Mouse (Mus musculus) intestine, postnatal 0 days (tissue): ENCODE measurements around the gene Zswim8. TPM values are rescaled to one million over a fixed set of nuclear protein-coding genes. Genes with fewer than 3 reads are reported as not detected.

ENCODE experiments used
- ATAC-seq: fragments of 200-750 bp; cut with Nextera tagmentation; 2 replicates; pipeline ENCODE4 v1.8.0; 2017; ENCODE audit warnings: mild to moderate bottlenecking, moderate TSS enrichment, moderate library complexity
- H3K27ac ChIP-seq: fragments of 300-500 bp; sonication (generic); 2 replicates; pipeline ENCODE4 v1.5.1; 2014; ENCODE audit warnings: mild to moderate bottlenecking, low read depth, low read length, moderate library complexity
- H3K27me3 ChIP-seq: fragments of 300-500 bp; sonication (generic); replicated peaks from 2 replicates; pipeline ENCODE4 v1.6.1; 2014; ENCODE audit warnings: low read length, mixed read lengths; ENCODE audit not compliant: control insufficient read depth, insufficient read depth
- H3K36me3 ChIP-seq: fragments of 300-500 bp; sonication (generic); 2 replicates; pipeline ENCODE4 v1.6.1; 2014; ENCODE audit warnings: mild to moderate bottlenecking, moderate library complexity; ENCODE audit not compliant: control insufficient read depth, insufficient read depth
- H3K4me1 ChIP-seq: fragments of 300-500 bp; sonication (generic); replicated peaks from 2 replicates; pipeline ENCODE4 v1.6.1; 2014; ENCODE audit warnings: antibody characterized with exemption, low read length, mixed read lengths; ENCODE audit not compliant: control insufficient read depth, insufficient read depth
- H3K4me2 ChIP-seq: fragments of 300-500 bp; sonication (generic); replicated peaks from 2 replicates; pipeline ENCODE4 v1.6.1; 2014; ENCODE audit warnings: low read depth, mild to moderate bottlenecking, moderate library complexity
- H3K4me3 ChIP-seq: fragments of 300-500 bp; sonication (generic); 2 replicates; pipeline ENCODE4 v1.5.1; 2014; ENCODE audit warnings: low read depth, low read length
- H3K9ac ChIP-seq: fragments of 300-500 bp; sonication (generic); 2 replicates; pipeline ENCODE4 v1.6.1; 2014; ENCODE audit warnings: mild to moderate bottlenecking, low read depth, low read length
- H3K9me3 ChIP-seq: fragments of 300-500 bp; sonication (generic); 2 replicates; pipeline ENCODE4 v1.6.1; 2016; ENCODE audit warnings: mixed run types; ENCODE audit not compliant: control insufficient read depth
- CTCF ChIP-seq: sonication (generic); IDR thresholded peaks from 2 replicates; pipeline ENCODE4 v1.5.1; 2016; ENCODE audit warnings: low read depth, mild to moderate bottlenecking, control low read depth, antibody characterized with exemption, moderate library complexity
- WGBS: fragments of 180-500 bp; shearing (Covaris S2); extraction: QIAGEN DNeasy Blood & Tissue Kit; methylation state at CpG from one replicate; pipeline ENCODE4 v1.1.7; 2014; 5-methylcytosine and 5-hydroxymethylcytosine counted together
- polyA plus RNA-seq: library from polyadenylated mRNA; unstranded; fragments of >200 nt; fragmentation: Nextera tagmentation; extraction: Ambion mirVana; gene quantifications from 2 replicates; pipeline ENCODE4 v1.2.1, GENCODE M21; 2015

Zswim8 gene
- polyA plus RNA-seq, 1 experiment from 2014 or later, result 15.0 TPM

DNA sequence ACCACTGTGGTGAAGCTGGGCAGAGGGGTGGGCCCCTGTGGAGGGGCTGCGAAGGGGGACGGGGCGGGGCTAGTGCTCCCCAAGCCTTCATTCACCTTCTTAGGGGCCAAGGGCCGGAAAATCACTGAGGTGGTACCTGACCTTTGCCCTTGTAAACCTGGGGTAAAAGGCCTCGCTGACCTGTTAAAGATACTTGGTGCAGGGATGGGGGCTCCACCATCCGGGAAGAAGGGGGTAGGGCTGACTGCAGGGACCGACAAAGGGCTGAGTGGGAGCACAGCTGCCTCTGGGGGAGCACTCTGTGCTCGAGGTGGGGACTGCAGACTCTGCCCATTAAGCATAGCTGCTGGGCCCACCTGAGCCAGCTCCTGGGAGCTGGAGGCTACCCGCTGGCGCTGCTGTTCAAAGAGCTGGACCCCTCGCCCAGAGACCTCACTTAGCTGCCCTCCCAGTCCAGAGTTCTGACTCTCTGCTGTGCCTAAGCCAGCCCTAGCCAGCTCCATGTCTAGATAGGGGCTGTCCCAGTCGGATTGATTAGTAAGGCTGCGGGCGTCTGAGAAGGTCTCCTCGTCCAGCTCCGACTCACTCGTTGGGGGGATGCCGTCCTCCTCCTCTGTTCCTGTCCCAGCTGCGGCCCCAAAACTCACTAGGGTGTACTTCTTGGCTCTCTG is 45.6 kb upstream of the Zswim8 start:
- Histone ChIP-seq H3K4me3 (peak overlapping the region; percentile 66), H3K4me1 (peaks cover 8% of the 10 kb centered on the region), H3K27me3 (0 out of 2 replicates have a peak, but pooled peaks cover 5% of the 10 kb centered on the region), H3K4me2 (peak overlapping the region; percentile 96), H3K36me3 (no peaks in the 10 kb centered on the region), H3K9me3 (no peaks in the 10 kb centered on the region), H3K27ac (peak overlapping the region; percentile 88), H3K9ac (peak overlapping the region; percentile 68)
- no peak for TF ChIP-seq CTCF
- WGBS, result 30% methylated on average over 16 of the region's 19 CpGs
- ATAC-seq, result peak; percentile 15; the same call in 1 of the 2 replicates

GRCm38 (mm10) chr14:20662740-20663139 is 44.6 kb upstream of the Zswim8 start:
- no peak for ATAC-seq
- no peaks in the 10 kb centered on the region for H3K9me3 ChIP-seq
- H3K4me1 ChIP-seq, result peaks cover 8% of the 10 kb centered on the region
- H3K4me2 ChIP-seq, result no peak overlapping the region
- TF ChIP-seq CTCF, result no peak
- WGBS, result 86% methylated on average over 3 of the region's 3 CpGs
- 0 out of 2 replicates have a peak, but pooled peaks cover 5% of the 10 kb centered on the region for H3K27me3 ChIP-seq
- no peak overlapping the region for H3K27ac ChIP-seq
- no peak overlapping the region for H3K9ac ChIP-seq
- H3K36me3 ChIP-seq, result no peaks in the 10 kb centered on the region
- no peak overlapping the region for H3K4me3 ChIP-seq

GRCm38 (mm10) chr14:20663601-20664000 is 43.8 kb upstream of the Zswim8 start:
- WGBS, result 65% methylated on average over 2 of the region's 2 CpGs
- H3K27me3 ChIP-seq, result 0 out of 2 replicates have a peak, but pooled peaks cover 5% of the 10 kb centered on the region
- no peak overlapping the region for H3K9ac ChIP-seq
- no peak overlapping the region for H3K4me2 ChIP-seq
- H3K36me3 ChIP-seq, result no peaks in the 10 kb centered on the region
- no peaks in the 10 kb centered on the region for H3K9me3 ChIP-seq
- no peak for TF ChIP-seq CTCF
- no peak overlapping the region for H3K27ac ChIP-seq
- no peak overlapping the region for H3K4me3 ChIP-seq
- no peak for ATAC-seq
- H3K4me1 ChIP-seq, result peaks cover 8% of the 10 kb centered on the region

- TF ChIP-seq CTCF, result no peak
- ATAC-seq, result no peak
- no peak overlapping the region for H3K27ac ChIP-seq
- no peak overlapping the region for H3K9ac ChIP-seq
- no peak overlapping the region for H3K4me2 ChIP-seq
- peaks cover 8% of the 10 kb centered on the region for H3K4me1 ChIP-seq
- no peak overlapping the region for H3K4me3 ChIP-seq
- 0 out of 2 replicates have a peak, but pooled peaks cover 5% of the 10 kb centered on the region for H3K27me3 ChIP-seq
- no peaks in the 10 kb centered on the region for H3K36me3 ChIP-seq
- H3K9me3 ChIP-seq, result no peaks in the 10 kb centered on the region
- WGBS, result 57% methylated on average over 3 of the region's 3 CpGs
Measured at GRCm38 (mm10) chr14:20664436-20664835, 42.9 kb upstream of the Zswim8 start.

DNA sequence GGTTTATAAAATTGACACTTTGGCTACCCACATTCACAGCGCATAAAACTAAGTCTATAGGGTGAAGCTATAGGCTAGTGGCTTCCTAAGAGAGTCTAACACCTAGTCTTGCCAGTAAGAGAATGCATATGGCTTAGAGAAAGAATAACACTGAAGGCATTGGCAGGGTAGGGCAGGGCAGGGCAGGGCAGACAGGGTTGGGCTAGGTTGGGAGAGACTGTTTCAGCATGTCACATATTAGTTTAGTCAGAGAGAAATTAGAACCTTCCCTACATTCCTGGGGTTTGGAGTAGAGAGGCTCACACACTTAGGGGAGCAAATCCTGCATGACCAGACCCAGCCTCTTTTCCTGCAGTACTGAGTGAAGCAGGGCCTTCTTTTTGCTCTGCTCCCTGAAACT is 39.9 kb upstream of the Zswim8 start:
- H3K4me2 ChIP-seq, result no peak overlapping the region
- no peaks in the 10 kb centered on the region for H3K9me3 ChIP-seq
- H3K4me3 ChIP-seq, result no peak overlapping the region
- H3K9ac ChIP-seq, result peak overlapping the region; percentile 22; the same call in 1 of the 2 replicates
- 78% methylated on average over 1 of the region's 1 CpGs for WGBS
- no peak for TF ChIP-seq CTCF
- H3K4me1 ChIP-seq, result no peaks in the 10 kb centered on the region
- ATAC-seq, result no peak
- no peaks in the 10 kb centered on the region for H3K36me3 ChIP-seq
- H3K27me3 ChIP-seq, result 0 out of 2 replicates have a peak, but pooled peaks cover under 1% of the 10 kb centered on the region
- H3K27ac ChIP-seq, result peak overlapping the region; percentile 76; the same call in 1 of the 2 replicates

DNA sequence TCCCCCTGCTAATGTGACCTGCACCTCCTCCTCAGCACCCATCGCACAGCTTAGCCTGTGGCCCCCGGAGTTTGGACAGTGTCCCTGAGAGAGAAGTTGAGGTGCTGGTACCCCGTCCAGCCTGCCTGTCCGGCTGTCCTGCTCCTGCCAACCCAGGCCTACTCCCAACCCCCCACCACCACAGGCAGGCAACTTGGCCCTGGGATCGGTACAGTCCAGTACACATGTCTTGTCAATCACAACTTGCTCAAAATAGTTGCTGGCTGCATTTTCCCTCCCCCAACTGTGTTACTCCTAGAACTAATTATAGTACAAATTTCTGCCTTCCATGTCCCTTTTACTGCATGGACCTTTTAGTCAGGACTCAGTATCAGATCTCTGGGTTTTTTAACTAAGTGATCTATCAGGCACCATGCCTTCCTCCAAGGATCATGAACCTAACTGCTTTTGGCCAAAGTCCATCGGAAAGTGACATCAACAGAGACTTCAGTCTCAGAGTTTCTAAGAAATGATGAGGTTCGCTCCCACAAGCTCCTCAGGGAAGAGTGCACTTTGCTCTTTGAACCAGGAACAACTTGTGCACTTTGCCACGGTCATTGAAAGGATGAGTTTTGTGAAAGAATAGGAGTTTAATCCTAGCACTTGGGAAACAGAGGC is 39.1 kb upstream of the Zswim8 start, which contains the start of gene Synpo2l:
Gene Synpo2l (minus strand): TSS at position 201 of the 657 bp plus-strand sequence.
- peak; percentile 63 for ATAC-seq
- no peak for TF ChIP-seq CTCF
- WGBS, result 57% methylated on average over 8 of the region's 8 CpGs
- H3K9me3 ChIP-seq, result no peaks in the 10 kb centered on the region
- H3K4me1 ChIP-seq, result no peaks in the 10 kb centered on the region
- H3K4me2 ChIP-seq, result no peak within 1 kb of the TSS
- H3K9ac ChIP-seq, result peak within 1 kb of the TSS; percentile 22; the same call in 1 of the 2 replicates
- H3K27me3 ChIP-seq, result no peaks in the 10 kb centered on the region
- H3K27ac ChIP-seq, result peak within 1 kb of the TSS; percentile 76
- no peaks in the 10 kb centered on the region for H3K36me3 ChIP-seq
- H3K4me3 ChIP-seq, result no peak within 1 kb of the TSS
